Mouse (Mus musculus): ENCODE results near the gene Klhl28. TPM values are rescaled to one million over a fixed set of nuclear protein-coding genes. Genes with fewer than 3 reads are reported as not detected.

The Klhl28 gene
- polyA plus RNA-seq, 1 experiment from 2014 or later = 9.9 TPM

DNA sequence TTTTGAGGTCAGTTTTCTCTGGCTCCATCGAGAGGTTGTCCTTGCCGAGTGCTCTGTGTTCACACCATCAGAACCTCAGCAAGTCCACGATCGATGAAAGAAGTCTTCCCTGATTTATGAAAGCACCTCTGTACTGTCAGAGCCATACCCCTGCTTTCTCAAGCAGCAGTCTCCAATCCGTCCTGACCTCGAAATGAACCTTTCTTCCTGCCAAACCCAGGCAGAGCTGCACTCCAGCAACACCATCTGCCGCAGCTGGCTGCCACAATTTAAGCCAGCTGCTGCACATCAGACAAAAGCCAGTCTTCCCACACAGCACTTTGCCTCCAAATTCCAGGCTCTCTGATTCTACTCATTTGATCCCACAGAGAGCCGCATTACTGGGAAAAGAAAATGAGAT is 62.8 kb downstream of the Klhl28 start:
- Histone ChIP-seq H3K4me2 (ENCODE audit: low read depth, low read length) (no peak overlapping the region; the same call in 1 of the 2 replicates), H3K27ac (ENCODE audit: low read length) (peak overlapping the region; percentile 31; the same call in 1 of the 2 replicates), H3K27me3 (ENCODE audit: control insufficient read depth, insufficient read depth, low read length) (no peaks in the 10 kb centered on the region), H3K4me3 (ENCODE audit: low read length) (no peak overlapping the region), H3K9ac (ENCODE audit: low read length) (no peak overlapping the region), H3K36me3 (ENCODE audit: control insufficient read depth, insufficient read depth) (no peaks in the 10 kb centered on the region), H3K4me1 (ENCODE audit: control insufficient read depth, insufficient read depth, low read length) (peaks cover 2% of the 10 kb centered on the region; the same call in 1 of the 2 replicates), H3K9me3 (replicated peaks; ENCODE audit: control insufficient read depth, low read length) (no peaks in the 10 kb centered on the region)
- peak; percentile 67 for ATAC-seq (replicated peaks; ENCODE audit: extremely low read depth, insufficient read depth, low FRiP score)
- WGBS = 32% methylated on average over 8 of the region's 8 CpGs

DNA sequence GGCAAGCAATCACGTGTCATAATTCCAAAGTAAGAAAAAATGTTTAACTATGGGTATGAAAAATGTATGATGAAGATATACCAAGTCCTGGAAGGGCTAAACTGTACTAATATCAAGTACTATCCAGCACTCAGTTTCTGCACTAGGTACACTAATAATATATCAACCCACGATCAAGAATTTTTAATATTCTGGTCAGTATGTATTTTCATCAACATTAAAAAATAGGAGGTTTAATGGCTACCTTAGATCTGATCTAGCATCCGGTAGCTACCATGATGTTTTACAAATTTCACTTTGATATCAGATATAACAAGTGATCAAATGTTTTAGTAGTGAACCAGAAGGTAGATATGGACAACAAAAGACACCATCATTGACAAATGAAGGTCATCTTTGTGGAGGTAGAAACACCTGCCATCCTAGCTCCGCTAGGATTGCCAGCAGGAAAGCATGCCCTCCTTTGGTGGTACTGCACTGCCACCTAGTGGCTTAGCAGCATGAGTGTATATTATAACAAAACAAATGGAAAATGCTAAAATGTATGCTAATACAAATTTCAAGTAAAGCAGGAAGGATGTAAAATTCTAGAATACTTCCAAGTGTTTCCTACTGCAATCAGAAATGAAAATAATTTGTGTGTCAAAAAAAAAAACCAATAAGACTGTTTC is 68.1 kb downstream of the Klhl28 start:
- no peak overlapping the region for H3K9ac ChIP-seq (ENCODE audit: low read length)
- H3K4me3 ChIP-seq (ENCODE audit: low read length) = no peak overlapping the region
- ATAC-seq (replicated peaks; ENCODE audit: extremely low read depth, insufficient read depth, low FRiP score) = no peak; the same call in 1 of the 2 replicates
- 34% methylated on average over 4 of the region's 4 CpGs for WGBS
- no peaks in the 10 kb centered on the region for H3K36me3 ChIP-seq (ENCODE audit: control insufficient read depth, insufficient read depth)
- no peak overlapping the region for H3K4me2 ChIP-seq (ENCODE audit: low read depth, low read length)
- H3K27me3 ChIP-seq (ENCODE audit: control insufficient read depth, insufficient read depth, low read length) = no peaks in the 10 kb centered on the region
- H3K27ac ChIP-seq (ENCODE audit: low read length) = no peak overlapping the region
- H3K4me1 ChIP-seq (ENCODE audit: control insufficient read depth, insufficient read depth, low read length) = no peaks in the 10 kb centered on the region; the same call in 1 of the 2 replicates
- no peaks in the 10 kb centered on the region for H3K9me3 ChIP-seq (replicated peaks; ENCODE audit: control insufficient read depth, low read length)

Other genes with a start within 250 kb of the Klhl28 start
- gene Gm527, start 47.6 kb downstream of the Klhl28 start, polyA plus RNA-seq (2015; fragmentation: Nextera tagmentation; extraction: Ambion mirVana) = 2.0 and 2.3 TPM in 2 replicates
- gene Togaram1, start 270 bp upstream of the Klhl28 start, polyA plus RNA-seq (2015; fragmentation: Nextera tagmentation; extraction: Ambion mirVana) = 14.8 and 16.4 TPM in 2 replicates
- 28.6 and 32.7 TPM in 2 replicates for gene Prpf39, start 70.8 kb upstream of the Klhl28 start, polyA plus RNA-seq (2015; fragmentation: Nextera tagmentation; extraction: Ambion mirVana)
- 466 and 516 TPM in 2 replicates for gene Fkbp3, start 108.5 kb upstream of the Klhl28 start, polyA plus RNA-seq (2015; fragmentation: Nextera tagmentation; extraction: Ambion mirVana)
- 5.0 TPM in 2 replicates for gene Fancm, start 110.1 kb upstream of the Klhl28 start, polyA plus RNA-seq (2015; fragmentation: Nextera tagmentation; extraction: Ambion mirVana)
- gene Mis18bp1, start 207.1 kb upstream of the Klhl28 start, polyA plus RNA-seq (2015; fragmentation: Nextera tagmentation; extraction: Ambion mirVana) = 32.3 and 36.2 TPM in 2 replicates